Mouse (Mus musculus) stomach, embryonic 15.5 days (tissue): ENCODE results near the gene Tmem260. TPM values are rescaled to one million over a fixed set of nuclear protein-coding genes. Genes with fewer than 3 reads are reported as not detected.
A peak's percentile ranks its signal among the peaks of the same experiment; 100 is the strongest.
"Not testable (repeated sequence)": the region's sequence is repeated elsewhere in the genome, so short reads cannot be mapped to it uniquely, and the experiment has no call there.

Experiments used
- ATAC-seq: fragments of 200-750 bp; cut with Nextera tagmentation; 2 replicates; pipeline ENCODE4 v1.8.0; 2017; ENCODE audit warnings: low read depth, moderate number of reproducible peaks, moderate TSS enrichment; ENCODE audit not compliant: insufficient read depth, low FRiP score
- H3K27ac ChIP-seq: fragments of 300-500 bp; sonication (generic); 2 replicates; pipeline ENCODE4 v1.5.1; 2015; ENCODE audit warnings: mild to moderate bottlenecking, inconsistent platforms
- H3K27me3 ChIP-seq: fragments of 300-500 bp; sonication (generic); replicated peaks from 2 replicates; pipeline ENCODE4 v1.6.1; 2015; ENCODE audit warnings: inconsistent platforms
- H3K36me3 ChIP-seq: fragments of 300-500 bp; sonication (generic); 2 replicates; pipeline ENCODE4 v1.6.1; 2015; ENCODE audit warnings: inconsistent platforms
- H3K4me1 ChIP-seq: fragments of 300-500 bp; sonication (generic); 2 replicates; pipeline ENCODE4 v1.6.1; 2015; ENCODE audit warnings: inconsistent platforms
- H3K4me2 ChIP-seq: fragments of 300-500 bp; sonication (generic); 2 replicates; pipeline ENCODE4 v1.6.1; 2015; ENCODE audit warnings: mild to moderate bottlenecking, inconsistent platforms
- H3K4me3 ChIP-seq: fragments of 300-500 bp; sonication (generic); replicated peaks from 2 replicates; pipeline ENCODE4 v1.5.1; 2015; ENCODE audit warnings: inconsistent platforms
- H3K9ac ChIP-seq: fragments of 300-500 bp; sonication (generic); 2 replicates; pipeline ENCODE4 v1.6.1; 2015; ENCODE audit warnings: inconsistent platforms
- H3K9me3 ChIP-seq: fragments of 300-500 bp; sonication (generic); 2 replicates; pipeline ENCODE4 v1.6.1; 2016; ENCODE audit warnings: inconsistent platforms
- WGBS: fragments of 180-500 bp; shearing (Covaris S2); methylation state at CpG from one replicate; pipeline ENCODE4 v1.1.7; 2015; 5-methylcytosine and 5-hydroxymethylcytosine counted together
- polyA plus RNA-seq: library from polyadenylated mRNA; unstranded; fragments of >200 nt; fragmentation: Nextera tagmentation; extraction: Ambion mirVana; gene quantifications from 2 replicates; pipeline ENCODE4 v1.2.1, GENCODE M21; 2015

The Tmem260 gene
- polyA plus RNA-seq, 1 experiment from 2014 or later: 17.7 TPM

- H3K4me2 ChIP-seq: no peak overlapping the region
- H3K9me3 ChIP-seq: no peaks in the 10 kb centered on the region
- ATAC-seq: no peak
- WGBS: 63% methylated on average over 5 of the region's 5 CpGs
- no peaks in the 10 kb centered on the region for H3K27me3 ChIP-seq
- H3K4me1 ChIP-seq: no peaks in the 10 kb centered on the region
- H3K4me3 ChIP-seq: no peak overlapping the region
- no peak overlapping the region for H3K9ac ChIP-seq
- H3K36me3 ChIP-seq: no peaks in the 10 kb centered on the region; the same call in 1 of the 2 replicates
- no peak overlapping the region for H3K27ac ChIP-seq
These were observed 7.5 kb downstream of the Tmem260 start for GRCm38 (mm10) chr14:48453411-48453810.

GRCm38 (mm10) chr14:48456305-48457092, 10.6 kb downstream of the Tmem260 start:
- no peak overlapping the region for H3K4me3 ChIP-seq
- H3K4me2 ChIP-seq: no peak overlapping the region
- H3K9me3 ChIP-seq: no peaks in the 10 kb centered on the region
- H3K9ac ChIP-seq: no peak overlapping the region
- H3K36me3 ChIP-seq: peaks cover 9% of the 10 kb centered on the region
- no peaks in the 10 kb centered on the region for H3K4me1 ChIP-seq
- no peak overlapping the region for H3K27ac ChIP-seq
- 76% methylated on average over 12 of the region's 12 CpGs for WGBS
- ATAC-seq: no peak
- no peaks in the 10 kb centered on the region for H3K27me3 ChIP-seq

DNA sequence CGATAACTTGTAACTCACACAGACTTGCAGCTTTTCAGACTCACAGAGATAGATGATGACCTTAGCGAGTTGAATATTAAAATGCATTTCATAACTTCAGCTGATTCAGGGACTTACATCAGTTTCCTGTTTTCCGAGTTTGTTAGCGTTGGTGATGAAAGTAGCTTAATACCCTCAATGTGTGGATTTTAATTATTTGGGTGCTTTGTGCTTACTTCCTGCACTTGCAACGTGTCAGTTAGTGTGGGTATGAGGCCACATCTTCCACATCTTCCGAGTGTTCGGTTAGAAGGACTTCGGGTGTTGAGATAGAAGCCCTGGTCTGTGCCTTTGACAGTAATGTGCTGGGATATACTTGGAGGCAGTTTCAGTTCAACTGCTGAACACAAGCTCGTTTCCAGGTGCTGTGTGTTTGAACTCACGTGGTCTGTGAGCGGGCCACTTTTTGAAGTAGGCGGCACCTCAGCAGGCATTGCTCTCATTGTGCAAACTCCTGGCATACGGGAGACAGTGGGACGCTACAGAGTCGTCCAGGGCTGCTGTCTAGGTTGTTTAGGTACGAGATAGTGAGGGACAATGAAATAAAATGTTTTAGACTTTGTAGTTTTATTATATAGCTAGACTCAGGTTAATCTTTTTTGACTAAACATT, 11.5 kb downstream of the Tmem260 start:
- Histone ChIP-seq H3K4me1 (no peaks in the 10 kb centered on the region), H3K36me3 (peaks cover 9% of the 10 kb centered on the region), H3K9me3 (no peaks in the 10 kb centered on the region), H3K4me3 (no peak overlapping the region), H3K27me3 (no peaks in the 10 kb centered on the region), H3K9ac (no peak overlapping the region), H3K27ac (no peak overlapping the region), H3K4me2 (no peak overlapping the region)
- WGBS: 86% methylated on average over 16 of the region's 16 CpGs
- no peak for ATAC-seq

DNA sequence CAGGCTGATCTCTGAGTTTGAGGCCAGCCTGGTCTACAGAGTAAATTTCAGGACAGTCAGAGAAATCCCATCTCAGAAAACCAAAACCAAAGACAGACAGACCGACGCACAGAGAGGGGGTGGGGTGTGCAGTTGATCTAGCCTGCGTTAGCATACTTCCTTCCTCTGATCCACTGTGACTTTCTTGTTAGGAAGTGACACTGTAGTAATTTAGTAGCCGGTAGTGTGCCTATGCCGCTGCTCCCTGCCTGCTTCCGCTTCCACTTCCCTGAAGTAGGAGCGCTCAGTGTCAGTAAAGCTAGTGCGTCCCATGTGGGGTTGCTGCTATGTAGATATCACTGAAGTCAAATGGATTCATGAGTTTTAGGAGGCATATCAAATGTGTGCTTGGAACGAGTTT, 13.0 kb downstream of the Tmem260 start:
- H3K36me3 ChIP-seq: peaks cover 9% of the 10 kb centered on the region
- H3K4me1 ChIP-seq: no peaks in the 10 kb centered on the region
- no peak for ATAC-seq
- H3K4me2 ChIP-seq: no peak overlapping the region
- no peak overlapping the region for H3K27ac ChIP-seq
- no peak overlapping the region for H3K4me3 ChIP-seq
- H3K9me3 ChIP-seq: no peaks in the 10 kb centered on the region
- no peak overlapping the region for H3K9ac ChIP-seq
- H3K27me3 ChIP-seq: no peaks in the 10 kb centered on the region
- 89% methylated on average over 9 of the region's 9 CpGs for WGBS

DNA sequence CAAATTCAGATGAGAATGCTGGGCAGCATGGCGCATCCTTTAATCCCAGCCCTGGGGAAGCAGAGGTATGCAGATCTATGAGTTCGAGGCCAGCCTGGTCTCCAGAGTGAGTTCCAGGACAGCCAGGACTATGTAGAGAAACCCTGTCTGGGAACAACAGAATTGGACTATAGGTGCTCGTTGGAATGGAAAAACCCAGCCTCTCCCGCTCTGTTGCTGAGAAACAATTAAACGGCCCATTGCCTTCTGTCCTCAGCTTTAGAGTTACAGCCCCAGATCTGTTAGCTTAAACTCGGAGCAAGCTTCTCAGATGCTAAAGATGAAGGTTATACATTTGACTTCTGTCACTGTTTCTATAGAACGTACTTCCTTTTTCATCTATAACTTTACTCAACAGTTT, 22.4 kb downstream of the Tmem260 start:
- H3K4me2 ChIP-seq: no peak overlapping the region
- 90% methylated on average over 7 of the region's 7 CpGs for WGBS
- no peak for ATAC-seq
- H3K9me3 ChIP-seq: no peaks in the 10 kb centered on the region
- H3K36me3 ChIP-seq: no peaks in the 10 kb centered on the region
- H3K4me3 ChIP-seq: no peak overlapping the region
- H3K27ac ChIP-seq: no peak overlapping the region
- no peaks in the 10 kb centered on the region for H3K27me3 ChIP-seq
- H3K4me1 ChIP-seq: no peaks in the 10 kb centered on the region
- H3K9ac ChIP-seq: no peak overlapping the region

DNA sequence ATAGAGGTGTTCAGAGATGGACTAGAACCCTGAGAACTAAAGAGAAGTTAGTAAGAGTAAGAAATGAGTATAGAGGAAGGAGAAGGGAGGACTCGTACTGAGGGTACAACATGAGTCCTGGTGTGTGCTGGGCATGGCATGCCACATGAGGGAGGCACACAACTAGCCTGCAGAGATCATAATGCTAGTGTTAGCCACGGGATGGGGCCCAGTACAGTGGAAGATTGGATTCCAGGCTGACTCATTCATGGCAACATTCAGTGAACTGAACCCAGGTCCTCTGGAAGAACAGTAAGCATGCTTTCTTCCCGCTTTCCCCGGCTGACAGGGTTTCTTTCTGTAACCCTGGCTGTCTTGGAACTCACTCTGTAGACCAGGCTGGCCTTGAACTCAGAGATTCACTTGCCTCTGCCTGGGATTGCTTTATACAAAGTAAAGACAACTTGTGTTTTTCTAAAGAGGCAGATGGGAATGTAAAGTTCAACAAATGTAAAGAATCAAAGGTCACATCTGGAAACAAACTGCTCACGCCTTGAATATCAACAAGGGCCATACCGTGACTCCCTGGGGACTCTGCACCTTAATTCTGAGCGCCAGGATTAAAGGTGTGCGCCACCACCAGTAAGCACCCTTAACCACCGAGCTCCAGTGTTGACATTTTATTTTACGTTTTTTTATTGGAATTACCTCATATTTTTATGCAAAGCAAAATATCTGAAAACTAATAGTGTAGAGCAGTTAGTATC, 25.0 kb downstream of the Tmem260 start:
- Histone ChIP-seq H3K27me3 (no peaks in the 10 kb centered on the region), H3K9ac (no peak overlapping the region), H3K4me3 (no peak overlapping the region), H3K4me2 (no peak overlapping the region), H3K9me3 (no peaks in the 10 kb centered on the region), H3K36me3 (no peaks in the 10 kb centered on the region), H3K27ac (no peak overlapping the region), H3K4me1 (no peaks in the 10 kb centered on the region)
- no peak for ATAC-seq
- WGBS: 82% methylated on average over 10 of the region's 10 CpGs

- H3K36me3 ChIP-seq: no peaks in the 10 kb centered on the region
- WGBS: 59% methylated on average over 9 of the region's 9 CpGs
- no peaks in the 10 kb centered on the region for H3K27me3 ChIP-seq
- no peak overlapping the region for H3K4me2 ChIP-seq
- no peak for ATAC-seq
- no peak overlapping the region for H3K4me3 ChIP-seq
- H3K4me1 ChIP-seq: no peaks in the 10 kb centered on the region
- H3K27ac ChIP-seq: no peak overlapping the region
- H3K9me3 ChIP-seq: no peaks in the 10 kb centered on the region
- H3K9ac ChIP-seq: no peak overlapping the region
These were observed 26.3 kb downstream of the Tmem260 start for GRCm38 (mm10) chr14:48472179-48472578.

GRCm38 (mm10) chr14:48475370-48475769, 29.4 kb downstream of the Tmem260 start:
- H3K27ac ChIP-seq: no peak overlapping the region
- no peak for ATAC-seq

GRCm38 (mm10) chr14:48475834-48476233, 29.9 kb downstream of the Tmem260 start:
- H3K27me3 ChIP-seq, H3K9ac ChIP-seq, H3K4me3 ChIP-seq, H3K36me3 ChIP-seq, H3K4me2 ChIP-seq, ATAC-seq, H3K4me1 ChIP-seq, H3K9me3 ChIP-seq: not testable (repeated sequence)
- H3K27ac ChIP-seq: peak overlapping the region; percentile 40; the same call in 1 of the 2 replicates
- 36% methylated on average over 3 of the region's 3 CpGs for WGBS

More at GRCm38 (mm10) chr14:48475370-48475769, 29.4 kb downstream of the Tmem260 start:
- no peaks in the 10 kb centered on the region for H3K36me3 ChIP-seq
- 72% methylated on average over 1 of the region's 1 CpGs for WGBS
- no peak overlapping the region for H3K4me2 ChIP-seq
- no peaks in the 10 kb centered on the region for H3K27me3 ChIP-seq
- no peak overlapping the region for H3K9ac ChIP-seq
- no peaks in the 10 kb centered on the region for H3K9me3 ChIP-seq
- no peaks in the 10 kb centered on the region for H3K4me1 ChIP-seq
- no peak overlapping the region for H3K4me3 ChIP-seq

- no peaks in the 10 kb centered on the region for H3K9me3 ChIP-seq
- no peak for ATAC-seq
- H3K9ac ChIP-seq: no peak overlapping the region
- H3K27ac ChIP-seq: peak overlapping the region; percentile 40; the same call in 1 of the 2 replicates
- 27% methylated on average over 8 of the region's 8 CpGs for WGBS
- no peak overlapping the region for H3K4me2 ChIP-seq
- no peak overlapping the region for H3K4me3 ChIP-seq
- no peaks in the 10 kb centered on the region for H3K4me1 ChIP-seq
- no peaks in the 10 kb centered on the region for H3K36me3 ChIP-seq
- no peaks in the 10 kb centered on the region for H3K27me3 ChIP-seq
These were observed 30.4 kb downstream of the Tmem260 start for GRCm38 (mm10) chr14:48476278-48476677.

GRCm38 (mm10) chr14:48481591-48481990, 35.7 kb downstream of the Tmem260 start:
- WGBS: 67% methylated on average over 7 of the region's 7 CpGs
- Histone ChIP-seq H3K27ac (no peak overlapping the region), H3K36me3 (0 out of 2 replicates have a peak, but pooled peaks cover 3% of the 10 kb centered on the region), H3K27me3 (no peaks in the 10 kb centered on the region), H3K4me2 (no peak overlapping the region), H3K9me3 (no peaks in the 10 kb centered on the region), H3K9ac (no peak overlapping the region), H3K4me1 (no peaks in the 10 kb centered on the region), H3K4me3 (no peak overlapping the region)
- ATAC-seq: no peak

GRCm38 (mm10) chr14:48482762-48483161, 36.8 kb downstream of the Tmem260 start:
- ATAC-seq: no peak
- no peaks in the 10 kb centered on the region for H3K27me3 ChIP-seq
- no peak overlapping the region for H3K4me2 ChIP-seq
- 0 out of 2 replicates have a peak, but pooled peaks cover 7% of the 10 kb centered on the region for H3K36me3 ChIP-seq
- H3K27ac ChIP-seq: no peak overlapping the region
- H3K4me1 ChIP-seq: no peaks in the 10 kb centered on the region
- H3K9ac ChIP-seq: no peak overlapping the region
- WGBS: 88% methylated on average over 6 of the region's 6 CpGs
- H3K9me3 ChIP-seq: no peaks in the 10 kb centered on the region
- H3K4me3 ChIP-seq: no peak overlapping the region
